Mouse (Mus musculus): Measurements from ENCODE around the gene Kcnk12.

The Kcnk12 gene

GRCm38 (mm10) chr17:87696814-87697213, 101.0 kb downstream of the Kcnk12 start:
- DNase-seq: no peak

GRCm38 (mm10) chr17:87695874-87696465, 101.8 kb downstream of the Kcnk12 start:
- DNase-seq: no peak

All from heart, adult 11 months (tissue).